ENCODE assay signal across 9 mouse cellular contexts in genomic region chr12:24893777-24894468, GRCm38 (mm10).
DNase-seq lines count a peak whose midpoint lies in the region; ATAC-seq lines count a peak whose summit lies in the region.
"Had no signal": no experiment of that assay in that cellular context is flagged by ENCODE, and none has a peak within 500 bp of the region (broad histone marks: within the 10 kb centered on the region; RNA-seq: fewer than 3 reads in every experiment).

No protein-coding gene starts in this region.

- peak overlapping the region; percentile 56 for H3K9ac ChIP-seq in liver, embryonic 16.5 days (ENCODE audit: low read depth, low read length)

- H3K27me3 ChIP-seq in liver, embryonic 16.5 days (ENCODE audit: control insufficient read depth, insufficient read depth, low read depth, low read length) = no peaks in the 10 kb centered on the region

- no peak overlapping the region for H3K4me3 ChIP-seq in liver, embryonic 16.5 days (ENCODE audit: low read depth, low read length)
- H3K4me3 ChIP-seq: myocyte had no signal

- WGBS in liver, embryonic 16.5 days (ENCODE audit: insufficient replicate concordance) = 48% methylated on average over 10 of the region's 10 CpGs

- peak; percentile 77 for DNase-seq in ES-CJ7 (ENCODE audit: low read depth, low spot score)
- peak; percentile 55 for DNase-seq in c-Kit-negative CD71-positive TER-119-positive erythroid progenitor cells, embryonic 14.5 days (ENCODE audit: low read depth, low spot score)
- peak; percentile 86 for DNase-seq in fibroblast of lung, adult 2 months (ENCODE audit: low read depth)
- peak; percentile 42 for DNase-seq in heart, postnatal 4 days
- peak; percentile 61 to 75 for DNase-seq in layer of hippocampus, adult 8-10 months (ENCODE audit: low spot score in 2 of 2)
- DNase-seq in ovary, postnatal 14 days (ENCODE audit: low spot score) = peak; percentile 15
- DNase-seq in thymus, postnatal 25 days = no peak

- H3K27ac ChIP-seq in liver, embryonic 16.5 days (ENCODE audit: low read length) = peak overlapping the region; percentile 81

- ATAC-seq in liver, embryonic 16.5 days (ENCODE audit: low read depth) = no peak

- no peaks in the 10 kb centered on the region for H3K9me3 ChIP-seq in liver, embryonic 16.5 days (replicated peaks; ENCODE audit: control insufficient read depth, low read length)

- peaks cover 52% of the 10 kb centered on the region for H3K4me1 ChIP-seq in liver, embryonic 16.5 days (ENCODE audit: control insufficient read depth, low read depth, low read length)

- H3K4me2 ChIP-seq in liver, embryonic 16.5 days (ENCODE audit: low read depth, low read length) = peak overlapping the region; percentile 11; the same call in 1 of the 2 replicates

- no peaks in the 10 kb centered on the region for H3K36me3 ChIP-seq in liver, embryonic 16.5 days (ENCODE audit: control insufficient read depth, insufficient read depth)
